Mouse (Mus musculus): Measurements from ENCODE around the gene Jagn1. TPM values are rescaled to one million over a fixed set of nuclear protein-coding genes. Genes with fewer than 3 reads are reported as not detected.
A peak's percentile ranks its signal among the peaks of the same experiment; 100 is the strongest.

Gene Jagn1
- polyA plus RNA-seq, 1 experiment from 2014 or later, result 77.1 TPM

DNA sequence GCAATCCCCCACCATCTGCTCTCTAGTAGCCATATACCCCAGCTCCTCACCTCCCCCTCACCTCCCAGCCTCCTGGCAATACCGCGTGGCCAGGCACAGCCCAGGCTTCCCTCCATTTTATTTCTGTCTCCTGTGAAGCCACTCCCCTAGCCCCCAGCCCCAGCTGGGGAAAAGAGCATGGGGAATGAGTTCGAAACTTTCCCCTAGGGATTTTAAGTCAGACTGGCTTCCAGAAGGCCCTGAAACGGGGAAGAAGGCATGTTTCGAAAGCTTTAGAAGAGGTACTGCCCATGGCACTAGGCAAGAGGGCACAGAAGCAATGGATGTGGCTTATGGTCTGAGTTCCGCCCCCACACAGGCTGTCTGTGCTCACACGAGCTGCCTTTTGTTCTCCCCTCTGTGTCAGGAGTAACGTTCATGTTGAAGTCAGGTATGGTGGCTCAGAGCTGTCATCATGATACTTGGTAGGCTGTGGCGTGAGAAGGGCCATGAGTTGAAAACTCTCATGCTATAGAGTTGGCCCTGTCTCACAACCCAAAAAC, 6.6 kb upstream of the Jagn1 start, which contains the start of gene Cidec:
Gene Cidec (minus strand): TSS at position 97 of the 542 bp plus-strand sequence.
- Histone ChIP-seq H3K4me2 (no peak within 1 kb of the TSS), H3K27me3 (no peaks in the 10 kb centered on the region), H3K4me1 (no peaks in the 10 kb centered on the region), H3K27ac (no peak within 1 kb of the TSS), H3K36me3 (no peaks in the 10 kb centered on the region), H3K9me3 (no peaks in the 10 kb centered on the region), H3K9ac (no peak within 1 kb of the TSS), H3K4me3 (no peak within 1 kb of the TSS)
- ATAC-seq (ENCODE audit: borderline replicate concordance, extremely low read depth, low FRiP score, low TSS enrichment), result no peak
- 75% methylated on average over 9 of the region's 9 CpGs for WGBS

DNA sequence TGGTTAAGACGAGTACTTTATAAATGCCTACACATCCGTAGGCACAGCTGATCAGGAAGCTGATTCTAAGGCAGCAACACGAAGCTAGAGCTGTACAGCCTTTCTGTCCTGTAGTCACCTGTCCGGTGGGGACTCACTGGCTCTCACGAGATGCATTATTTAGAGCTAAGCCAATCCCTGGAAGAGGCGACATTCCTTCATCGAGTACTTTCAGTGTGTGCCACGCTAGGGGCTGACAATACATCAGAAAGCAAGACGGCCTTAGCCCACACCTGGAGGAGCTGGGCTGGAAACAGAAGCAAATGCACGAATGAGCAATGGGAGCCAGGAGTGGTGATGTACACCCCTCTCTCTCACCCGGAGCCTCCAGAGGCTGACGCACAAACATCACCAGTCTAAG, 5.2 kb upstream of the Jagn1 start:
- H3K27me3 ChIP-seq, result no peaks in the 10 kb centered on the region
- no peak overlapping the region for H3K27ac ChIP-seq
- no peaks in the 10 kb centered on the region for H3K9me3 ChIP-seq
- 67% methylated on average over 12 of the region's 12 CpGs for WGBS
- H3K36me3 ChIP-seq, result no peaks in the 10 kb centered on the region
- H3K4me3 ChIP-seq, result no peak overlapping the region
- no peak overlapping the region for H3K4me2 ChIP-seq
- H3K4me1 ChIP-seq, result peaks cover 3% of the 10 kb centered on the region
- no peak overlapping the region for H3K9ac ChIP-seq
- no peak for ATAC-seq (ENCODE audit: borderline replicate concordance, extremely low read depth, low FRiP score, low TSS enrichment)

DNA sequence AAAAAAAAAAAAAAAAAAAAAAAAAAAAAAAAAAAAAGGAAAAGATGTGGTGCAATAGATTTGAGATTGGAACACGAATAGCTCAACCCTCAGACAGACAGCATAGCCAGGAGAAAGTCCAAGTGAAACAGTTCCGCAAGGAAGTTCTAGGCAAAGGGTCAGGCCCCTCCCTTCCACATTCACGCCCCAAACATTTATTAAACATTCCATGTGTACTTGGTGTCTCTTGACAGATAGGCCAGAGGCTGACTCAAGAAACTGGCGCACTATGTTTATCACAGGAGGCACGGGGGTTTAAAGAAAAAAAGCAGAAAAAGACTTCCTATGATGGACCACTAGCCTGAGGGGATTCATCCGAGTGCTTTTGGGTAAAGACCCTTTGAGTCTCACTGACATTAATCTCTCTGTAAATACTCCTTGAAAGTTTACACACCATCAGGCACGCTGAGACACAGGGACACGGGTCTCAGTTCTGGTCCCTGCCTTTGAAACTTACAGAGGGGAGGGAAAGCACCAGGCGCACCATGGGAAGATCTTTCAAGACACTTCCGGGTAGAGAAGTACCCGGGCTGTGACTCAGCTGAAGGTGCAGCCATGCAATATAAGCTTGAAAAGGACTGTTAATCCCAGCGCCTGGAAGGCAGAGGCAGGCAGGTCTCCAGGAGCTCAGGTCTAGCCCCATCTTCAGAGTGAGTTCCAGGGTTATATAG, 3.5 kb upstream of the Jagn1 start:
- Histone ChIP-seq H3K4me2 (no peak overlapping the region), H3K36me3 (no peaks in the 10 kb centered on the region), H3K27me3 (no peaks in the 10 kb centered on the region), H3K4me3 (no peak overlapping the region), H3K9me3 (no peaks in the 10 kb centered on the region), H3K27ac (no peak overlapping the region), H3K9ac (no peak overlapping the region), H3K4me1 (peaks cover 13% of the 10 kb centered on the region)
- no peak for ATAC-seq (ENCODE audit: borderline replicate concordance, extremely low read depth, low FRiP score, low TSS enrichment)
- WGBS, result 45% methylated on average over 12 of the region's 12 CpGs

DNA sequence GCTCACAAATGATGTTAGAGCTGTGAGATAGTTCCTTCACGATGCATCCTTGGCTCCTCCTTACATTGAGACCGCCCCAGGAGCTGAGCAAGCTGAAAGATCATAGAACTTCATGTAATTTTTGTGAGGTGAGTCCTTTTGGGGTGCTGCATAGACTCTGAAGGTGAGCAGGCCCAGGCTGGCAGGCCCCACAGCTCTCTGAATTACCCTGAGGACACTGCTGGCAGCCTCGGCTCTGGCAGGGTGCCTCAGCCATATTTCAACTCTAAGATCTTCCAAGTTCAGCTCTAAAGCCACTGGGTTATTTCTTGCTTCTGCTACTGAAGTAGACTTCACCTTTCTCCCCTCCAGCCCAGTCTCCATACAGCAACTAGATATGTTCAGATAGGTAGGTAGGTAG, 1.7 kb upstream of the Jagn1 start:
- H3K9ac ChIP-seq, result no peak overlapping the region
- 67% methylated on average over 3 of the region's 3 CpGs for WGBS
- peaks cover 3% of the 10 kb centered on the region; the same call in 1 of the 2 replicates for H3K36me3 ChIP-seq
- no peak overlapping the region for H3K4me2 ChIP-seq
- ATAC-seq (ENCODE audit: borderline replicate concordance, extremely low read depth, low FRiP score, low TSS enrichment), result no peak
- no peak overlapping the region for H3K27ac ChIP-seq
- H3K4me3 ChIP-seq, result no peak overlapping the region
- no peaks in the 10 kb centered on the region for H3K27me3 ChIP-seq
- peaks cover 13% of the 10 kb centered on the region for H3K4me1 ChIP-seq
- H3K9me3 ChIP-seq, result no peaks in the 10 kb centered on the region

- H3K27me3 ChIP-seq, result no peaks in the 10 kb centered on the region
- H3K27ac ChIP-seq, result no peak overlapping the region
- no peak overlapping the region for H3K4me3 ChIP-seq
- H3K9me3 ChIP-seq, result no peaks in the 10 kb centered on the region
- 54% methylated on average over 7 of the region's 7 CpGs for WGBS
- peaks cover 5% of the 10 kb centered on the region; the same call in 1 of the 2 replicates for H3K36me3 ChIP-seq
- ATAC-seq (ENCODE audit: borderline replicate concordance, extremely low read depth, low FRiP score, low TSS enrichment), result no peak
- no peak overlapping the region for H3K4me2 ChIP-seq
- H3K4me1 ChIP-seq, result peaks cover 13% of the 10 kb centered on the region
- H3K9ac ChIP-seq, result no peak overlapping the region
Measured at GRCm38 (mm10) chr6:113441147-113441680, 1.2 kb upstream of the Jagn1 start.

DNA sequence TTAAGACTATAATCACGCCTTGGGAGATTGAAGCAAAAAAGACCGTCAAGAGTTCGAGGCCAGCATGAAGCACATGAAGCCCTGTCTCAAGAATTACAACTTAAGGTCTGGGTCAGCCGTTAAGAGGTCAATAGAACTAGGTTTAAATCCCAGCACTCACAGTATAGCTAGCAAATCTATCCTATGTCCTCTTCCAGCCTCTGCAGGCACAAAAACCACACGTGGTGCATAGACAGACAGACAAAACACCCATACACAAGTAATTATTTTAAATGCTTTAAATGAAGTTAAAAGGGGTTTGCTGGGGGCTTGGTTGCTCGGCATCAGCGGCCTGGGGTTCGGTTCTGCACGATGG, 305 bp upstream of the Jagn1 start:
- Histone ChIP-seq H3K4me2 (peak overlapping the region; percentile 63), H3K27ac (0 out of 2 replicates have a peak overlapping the region, but pooled peaks have one; percentile 45), H3K4me3 (peak overlapping the region; percentile 100), H3K9ac (peak overlapping the region; percentile 94), H3K27me3 (no peaks in the 10 kb centered on the region), H3K4me1 (peaks cover 13% of the 10 kb centered on the region), H3K9me3 (no peaks in the 10 kb centered on the region), H3K36me3 (peaks cover 11% of the 10 kb centered on the region)
- 39% methylated on average over 9 of the region's 9 CpGs for WGBS
- ATAC-seq (ENCODE audit: borderline replicate concordance, extremely low read depth, low FRiP score, low TSS enrichment), result peak; percentile 12; the same call in 1 of the 2 replicates

DNA sequence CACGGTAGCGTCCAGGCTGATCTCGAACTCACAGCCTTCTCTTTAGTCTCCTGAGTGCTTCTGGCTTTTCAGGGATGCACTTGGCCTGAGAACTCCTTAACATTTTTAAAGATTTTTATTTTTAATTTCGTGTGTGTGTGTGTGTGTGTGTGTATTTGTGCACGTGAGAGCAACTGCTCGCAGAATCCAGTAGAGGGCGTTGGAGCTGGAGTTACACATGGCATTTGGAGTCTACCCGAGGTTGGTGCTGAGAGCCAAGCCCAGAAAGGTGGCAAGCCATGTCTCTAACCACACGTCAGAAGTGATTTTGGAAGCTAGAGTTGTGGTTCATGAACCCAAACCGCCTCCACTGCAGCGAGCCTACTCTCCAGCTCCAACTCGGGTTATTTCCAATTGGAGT, 722 bp downstream of the Jagn1 start:
- Histone ChIP-seq H3K9ac (peak overlapping the region; percentile 94), H3K4me3 (peak overlapping the region; percentile 100), H3K27ac (no peak overlapping the region), H3K4me2 (peak overlapping the region; percentile 63), H3K36me3 (peaks cover 22% of the 10 kb centered on the region), H3K4me1 (peaks cover 13% of the 10 kb centered on the region), H3K9me3 (no peaks in the 10 kb centered on the region), H3K27me3 (no peaks in the 10 kb centered on the region)
- 42% methylated on average over 12 of the region's 12 CpGs for WGBS
- no peak for ATAC-seq (ENCODE audit: borderline replicate concordance, extremely low read depth, low FRiP score, low TSS enrichment)

- Histone ChIP-seq H3K36me3 (peaks cover 28% of the 10 kb centered on the region), H3K4me2 (no peak overlapping the region), H3K9ac (no peak overlapping the region), H3K27ac (no peak overlapping the region), H3K27me3 (no peaks in the 10 kb centered on the region), H3K4me3 (no peak overlapping the region), H3K4me1 (peaks cover 13% of the 10 kb centered on the region), H3K9me3 (no peaks in the 10 kb centered on the region)
- ATAC-seq (ENCODE audit: borderline replicate concordance, extremely low read depth, low FRiP score, low TSS enrichment), result no peak
- 78% methylated on average over 8 of the region's 8 CpGs for WGBS
Measured at GRCm38 (mm10) chr6:113444207-113444965, 2.0 kb downstream of the Jagn1 start.

DNA sequence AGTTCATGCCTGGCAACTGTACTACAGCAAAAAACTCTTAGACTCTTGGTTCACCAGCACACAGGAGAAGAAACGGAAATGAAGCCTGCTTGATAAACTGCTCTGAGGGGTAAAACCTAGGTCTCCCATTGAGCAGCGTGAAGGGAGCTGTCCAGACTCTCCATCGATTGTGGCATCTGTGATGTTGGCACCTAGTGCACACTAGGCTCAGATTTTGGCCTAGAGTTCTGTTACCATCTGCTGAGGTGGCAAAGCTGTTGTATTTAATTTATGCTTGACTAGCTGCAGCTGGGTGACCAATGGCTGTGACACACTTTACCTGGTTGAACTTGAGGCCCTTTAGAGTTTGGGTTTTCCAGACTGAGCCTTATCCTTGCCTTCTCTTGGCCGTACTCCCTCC, 5.3 kb downstream of the Jagn1 start:
- 95% methylated on average over 4 of the region's 4 CpGs for WGBS
- no peak for ATAC-seq (ENCODE audit: borderline replicate concordance, extremely low read depth, low FRiP score, low TSS enrichment)

GRCm38 (mm10) chr6:113451839-113452238, 9.5 kb downstream of the Jagn1 start:
- no peak overlapping the region for H3K4me3 ChIP-seq
- H3K9ac ChIP-seq, result no peak overlapping the region
- ATAC-seq (ENCODE audit: borderline replicate concordance, extremely low read depth, low FRiP score, low TSS enrichment), result peak; percentile 42; the same call in 1 of the 2 replicates
- peaks cover 19% of the 10 kb centered on the region for H3K36me3 ChIP-seq
- H3K27ac ChIP-seq, result no peak overlapping the region
- no peaks in the 10 kb centered on the region for H3K4me1 ChIP-seq
- no peaks in the 10 kb centered on the region for H3K9me3 ChIP-seq
- 56% methylated on average over 2 of the region's 2 CpGs for WGBS
- H3K27me3 ChIP-seq, result no peaks in the 10 kb centered on the region
- no peak overlapping the region for H3K4me2 ChIP-seq

More for the DNA sequence above, 5.3 kb downstream of the Jagn1 start:
- H3K27me3 ChIP-seq, result no peaks in the 10 kb centered on the region
- H3K27ac ChIP-seq, result no peak overlapping the region
- peaks cover 9% of the 10 kb centered on the region for H3K4me1 ChIP-seq
- H3K9ac ChIP-seq, result no peak overlapping the region
- H3K9me3 ChIP-seq, result no peaks in the 10 kb centered on the region
- no peak overlapping the region for H3K4me3 ChIP-seq
- H3K36me3 ChIP-seq, result peaks cover 28% of the 10 kb centered on the region
- no peak overlapping the region for H3K4me2 ChIP-seq

DNA sequence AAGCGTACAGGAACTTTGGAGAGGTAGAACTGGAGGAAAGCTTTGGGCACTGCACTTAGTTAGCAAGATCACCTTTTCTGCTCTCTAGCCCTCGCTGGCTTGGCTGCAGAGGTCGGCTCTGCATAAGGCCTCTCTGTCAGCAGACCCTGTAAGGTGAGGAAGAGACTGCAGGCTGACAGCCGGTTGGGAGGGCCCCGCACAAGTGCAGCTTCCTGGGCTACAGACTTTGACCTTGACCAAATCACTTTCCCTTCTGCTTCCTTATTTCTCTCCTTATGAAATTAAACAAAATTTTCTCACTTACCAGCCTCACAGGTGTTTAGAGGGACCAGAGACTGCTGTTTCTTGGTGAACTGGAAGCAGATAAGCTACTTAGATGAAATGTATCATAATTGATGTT, 12.6 kb downstream of the Jagn1 start:
- no peak for ATAC-seq (ENCODE audit: borderline replicate concordance, extremely low read depth, low FRiP score, low TSS enrichment)
- Histone ChIP-seq H3K4me2 (no peak overlapping the region), H3K9ac (no peak overlapping the region), H3K9me3 (no peaks in the 10 kb centered on the region), H3K4me1 (peaks cover 5% of the 10 kb centered on the region), H3K27ac (no peak overlapping the region), H3K27me3 (no peaks in the 10 kb centered on the region), H3K4me3 (no peak overlapping the region), H3K36me3 (no peaks in the 10 kb centered on the region)
- WGBS, result 54% methylated on average over 5 of the region's 5 CpGs

Measured in lung, embryonic 15.5 days (tissue).